Mouse (Mus musculus): ENCODE results near the gene 4930467E23Rik. TPM values are rescaled to one million over a fixed set of nuclear protein-coding genes. Genes with fewer than 3 reads are reported as not detected.
"Not testable (repeated sequence)": the region's sequence is repeated elsewhere in the genome, so short reads cannot be mapped to it uniquely, and the experiment has no call there.

4930467E23Rik gene
- total RNA-seq (2021) = under 1 TPM; 0.25 to 0.41 TPM

- DNase-seq; intact Hi-C loops (cut with DNase I): not testable (repeated sequence)
These were observed at the start of gene 4930467E23Rik for GRCm38 (mm10) chr8:19729276-19729675. Gene 4930467E23Rik (plus strand): TSS chr8:19729576.

GRCm38 (mm10) chr8:19682311-19682710, 47.1 kb upstream of the 4930467E23Rik start:
- DNase-seq; intact Hi-C loops (cut with DNase I): not testable (repeated sequence)

GRCm38 (mm10) chr8:19685476-19685875, 43.9 kb upstream of the 4930467E23Rik start:
- intact Hi-C loops (cut with DNase I); DNase-seq: not testable (repeated sequence)

GRCm38 (mm10) chr8:19688802-19689525, 40.4 kb upstream of the 4930467E23Rik start:
- intact Hi-C loops (cut with DNase I); DNase-seq: not testable (repeated sequence)

- intact Hi-C loops (cut with DNase I); DNase-seq: not testable (repeated sequence)
These were observed 39.6 kb upstream of the 4930467E23Rik start for GRCm38 (mm10) chr8:19689745-19690144.

GRCm38 (mm10) chr8:19691421-19691820, 38.0 kb upstream of the 4930467E23Rik start:
- DNase-seq = not testable (repeated sequence)

GRCm38 (mm10) chr8:19697497-19698077, 31.8 kb upstream of the 4930467E23Rik start:
- DNase-seq; intact Hi-C loops (cut with DNase I): not testable (repeated sequence)

More at GRCm38 (mm10) chr8:19691421-19691820, 38.0 kb upstream of the 4930467E23Rik start:
- intact Hi-C loops (cut with DNase I) = not testable (repeated sequence)

- DNase-seq = not testable (repeated sequence)
These were observed 31.3 kb upstream of the 4930467E23Rik start for GRCm38 (mm10) chr8:19698123-19698522.

GRCm38 (mm10) chr8:19698722-19699121, 30.7 kb upstream of the 4930467E23Rik start:
- DNase-seq = peak; percentile 44 to 56
- intact Hi-C loops (cut with DNase I) = not testable (repeated sequence)

More at GRCm38 (mm10) chr8:19698123-19698522, 31.3 kb upstream of the 4930467E23Rik start:
- intact Hi-C loops (cut with DNase I) = not testable (repeated sequence)

GRCm38 (mm10) chr8:19701326-19701725, 28.1 kb upstream of the 4930467E23Rik start:
- DNase-seq; intact Hi-C loops (cut with DNase I): not testable (repeated sequence)

- DNase-seq; intact Hi-C loops (cut with DNase I): not testable (repeated sequence)
These were observed 27.1 kb upstream of the 4930467E23Rik start for GRCm38 (mm10) chr8:19702276-19702675.

GRCm38 (mm10) chr8:19702972-19703709, 26.2 kb upstream of the 4930467E23Rik start:
- peak; percentile 86 to 93 for DNase-seq
- intact Hi-C loops (cut with DNase I) = not testable (repeated sequence)

- intact Hi-C loops (cut with DNase I); DNase-seq: not testable (repeated sequence)
These were observed 25.5 kb upstream of the 4930467E23Rik start for GRCm38 (mm10) chr8:19703906-19704305.

GRCm38 (mm10) chr8:19704441-19705215, 24.7 kb upstream of the 4930467E23Rik start:
- DNase-seq = peak in 1 of 2 experiments; percentile 30
- intact Hi-C loops (cut with DNase I) = not testable (repeated sequence)

GRCm38 (mm10) chr8:19705216-19705600, 24.2 kb upstream of the 4930467E23Rik start:
- intact Hi-C loops (cut with DNase I) = not testable (repeated sequence)
- peak in 1 of 2 experiments; percentile 24 for DNase-seq

- intact Hi-C loops (cut with DNase I) = not testable (repeated sequence)
These were observed 23.2 kb upstream of the 4930467E23Rik start for GRCm38 (mm10) chr8:19706101-19706725.

GRCm38 (mm10) chr8:19706918-19707760, 22.2 kb upstream of the 4930467E23Rik start:
- intact Hi-C loops (cut with DNase I) = not testable (repeated sequence)
- DNase-seq = peak; percentile 80 to 88

More at GRCm38 (mm10) chr8:19706101-19706725, 23.2 kb upstream of the 4930467E23Rik start:
- DNase-seq = not testable (repeated sequence)

- DNase-seq; intact Hi-C loops (cut with DNase I): not testable (repeated sequence)
These were observed 21.5 kb upstream of the 4930467E23Rik start for GRCm38 (mm10) chr8:19707761-19708443.
